Mouse (Mus musculus) T-cell, adult 2 months (primary cell): ENCODE measurements around the gene Map2k4.

ENCODE experiments used
- DNase-seq: peaks from one replicate; pipeline ENCODE4 v3.0.0; 2022; ENCODE audit warnings: low spot score

Map2k4 gene

DNA sequence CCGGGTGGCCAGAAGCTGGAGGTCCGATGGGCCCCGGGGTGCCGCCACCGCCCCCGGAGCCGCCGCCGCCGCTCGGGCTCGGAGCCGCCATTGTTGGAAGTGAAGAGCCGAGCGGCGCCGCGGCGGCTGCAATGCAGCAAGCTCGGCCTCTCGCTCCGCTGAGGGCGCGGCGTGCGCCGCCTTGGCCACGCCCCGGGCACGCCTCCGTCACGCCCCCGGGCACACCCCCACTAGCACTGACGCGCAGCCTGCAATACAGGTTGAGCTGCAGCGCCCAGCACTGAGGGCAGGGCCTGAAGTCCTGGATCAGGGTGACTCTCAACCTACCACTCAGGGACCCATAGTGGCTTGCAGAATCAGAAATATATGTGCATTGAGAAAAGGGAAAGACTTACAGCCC, at the start of gene Map2k4:
TSS of gene Map2k4 (minus strand) at position 144 of the 400 bp plus-strand sequence.
- DNase-seq, result peak; percentile 95

- DNase-seq, result no peak
These were observed 36.5 kb upstream of the Map2k4 start for GRCm38 (mm10) chr11:65824556-65824955.

DNA sequence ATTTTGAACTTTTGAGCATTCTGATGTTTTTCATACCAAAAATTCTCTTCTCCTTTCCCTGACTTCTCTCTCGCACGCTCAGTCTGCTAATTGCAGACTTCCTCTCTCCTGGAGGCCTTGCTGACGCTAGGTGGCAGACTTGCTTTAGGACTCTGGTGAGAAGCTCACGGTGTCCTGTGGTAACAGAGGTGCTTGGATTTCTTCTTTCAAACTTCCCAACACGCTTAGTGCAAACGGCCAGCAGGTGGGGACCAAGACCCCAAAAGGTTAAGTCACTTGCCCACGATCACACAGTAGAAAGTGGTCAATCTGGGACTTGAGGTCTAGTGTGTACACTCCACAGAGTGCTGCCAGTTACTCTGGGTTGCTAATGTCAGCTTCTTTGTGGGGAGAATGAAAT, 32.8 kb upstream of the Map2k4 start:
- peak; percentile 28 for DNase-seq

DNA sequence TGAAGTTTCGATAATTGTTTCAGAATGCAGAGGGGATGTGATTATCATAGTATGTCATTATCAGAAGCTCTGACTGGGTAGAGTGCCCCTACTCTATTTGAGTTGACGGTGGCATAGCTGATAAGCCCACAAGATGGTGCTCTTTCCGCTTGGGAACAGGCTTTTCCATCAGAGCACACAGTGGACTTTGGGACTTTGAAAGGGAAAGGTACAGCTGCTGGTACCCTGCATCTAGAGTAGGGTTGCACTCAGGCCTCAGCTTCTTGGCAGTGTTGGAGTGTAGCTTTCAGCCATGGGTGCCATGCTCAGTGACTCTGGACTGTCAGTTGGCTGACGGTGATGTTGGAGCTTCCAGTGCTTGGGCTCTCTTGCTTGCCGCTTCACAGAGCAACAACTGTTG, 32.2 kb upstream of the Map2k4 start:
- no peak for DNase-seq

DNA sequence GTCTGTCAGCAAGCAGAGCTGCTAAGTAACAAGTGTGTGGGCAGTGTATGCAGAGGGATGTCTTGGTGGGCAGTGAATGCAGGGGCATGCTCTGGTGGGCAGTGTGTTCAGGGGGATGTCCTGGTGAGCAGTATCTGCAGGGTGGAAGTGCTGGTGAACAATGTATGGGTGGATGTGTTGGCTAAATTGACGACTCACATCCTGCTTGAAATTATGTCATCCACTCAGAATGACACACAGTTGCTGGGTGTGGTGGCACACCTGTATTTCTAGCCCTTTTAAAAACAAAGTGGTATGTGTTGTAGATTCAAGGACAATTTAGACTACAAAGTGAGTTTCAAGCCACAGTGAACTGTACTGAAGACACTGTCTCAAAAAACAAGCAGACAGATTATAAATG, 30.1 kb upstream of the Map2k4 start:
- no peak for DNase-seq

DNA sequence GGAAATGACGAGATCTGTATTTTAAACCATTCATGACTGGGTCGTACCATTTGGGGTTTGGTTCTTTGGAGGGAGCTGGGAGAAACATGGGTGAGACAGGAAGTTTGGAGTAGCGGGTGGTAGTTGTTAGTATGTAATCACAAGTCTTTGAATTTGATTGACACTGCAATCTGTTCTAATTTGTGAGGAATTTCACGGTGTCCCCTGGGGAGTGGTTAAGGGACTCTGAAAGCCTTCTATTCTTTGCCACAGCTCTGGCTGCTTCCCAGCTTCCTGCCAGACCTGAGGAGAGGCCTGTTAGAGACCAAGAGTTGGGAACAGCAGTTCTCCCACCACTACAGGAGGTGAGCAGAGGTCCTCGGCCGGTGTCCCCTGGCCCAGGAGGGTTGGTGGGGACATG, 28.1 kb upstream of the Map2k4 start:
- no peak for DNase-seq

- DNase-seq, result no peak
These were observed 26.3 kb upstream of the Map2k4 start for GRCm38 (mm10) chr11:65814381-65814780.

DNA sequence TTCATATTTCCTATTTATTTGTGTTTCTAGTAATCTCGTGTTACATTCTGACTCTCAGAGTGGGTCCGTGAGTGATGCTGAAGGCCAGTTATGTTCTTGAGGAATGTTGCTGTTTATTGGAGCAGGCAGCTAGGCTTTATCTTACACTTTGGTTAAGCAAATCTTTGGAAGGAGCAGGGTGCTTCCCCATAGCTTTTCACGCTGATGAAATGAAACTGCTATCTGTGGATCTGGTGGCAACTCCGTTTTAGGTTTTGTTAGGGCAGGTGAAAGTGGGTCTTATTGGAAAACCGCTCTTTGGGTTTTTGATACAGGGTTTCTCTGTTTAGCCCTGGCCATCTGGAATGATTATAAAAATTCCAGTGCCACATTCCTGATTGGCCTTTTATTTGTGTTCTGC, 24.0 kb upstream of the Map2k4 start:
- DNase-seq, result no peak

DNA sequence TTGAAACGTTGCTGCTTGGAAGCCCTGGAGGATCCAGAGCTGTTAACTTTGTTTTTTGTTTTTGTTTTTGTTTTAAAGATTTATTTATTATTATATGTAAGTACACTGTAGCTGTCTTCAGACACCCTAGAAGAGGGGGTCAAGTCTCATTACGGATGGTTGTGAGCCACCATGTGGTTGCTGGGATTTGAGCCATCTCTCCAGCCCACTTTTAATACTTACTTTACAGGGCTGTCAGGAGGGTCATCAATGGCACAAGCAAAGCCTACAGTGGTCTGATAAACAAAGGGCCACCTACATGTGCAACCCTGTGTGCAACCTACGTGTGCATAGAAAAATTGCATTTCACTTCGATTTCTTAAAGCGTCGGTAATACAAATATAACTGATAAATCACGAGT, 19.5 kb upstream of the Map2k4 start:
- DNase-seq, result no peak

DNA sequence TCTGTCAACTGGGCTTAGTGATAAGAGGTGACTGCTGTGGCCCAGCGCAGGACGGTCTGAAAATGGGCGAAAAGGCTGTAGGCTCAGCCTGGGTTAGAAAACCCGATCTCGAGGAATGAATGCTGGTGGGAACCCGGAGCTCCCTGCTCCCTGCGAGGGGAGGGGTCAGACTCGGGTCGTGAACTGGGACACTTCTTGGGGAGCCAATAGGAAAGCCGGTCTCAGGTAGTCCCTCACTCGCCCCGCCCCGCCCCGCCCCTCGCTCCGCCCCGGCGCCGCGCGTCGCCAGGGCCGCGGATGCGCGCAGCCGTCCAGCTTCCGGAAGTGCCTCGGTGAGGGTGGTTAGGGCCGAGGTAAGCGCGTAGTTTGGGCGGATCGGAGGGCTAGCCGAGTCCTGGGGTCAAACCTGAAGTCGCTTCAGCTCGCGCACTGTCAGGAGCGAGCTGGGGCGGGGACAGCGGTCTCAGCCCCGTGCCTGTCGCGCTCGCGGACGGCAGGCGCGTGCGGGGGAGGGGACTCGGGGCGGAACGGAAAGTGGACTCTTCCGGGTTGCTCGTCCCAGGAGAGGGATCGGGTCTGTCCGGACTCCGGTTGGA, 18.9 kb upstream of the Map2k4 start, which contains the start of gene Zkscan6:
TSS of gene Zkscan6 (plus strand) at position 267 of the 596 bp plus-strand sequence.
- peak; percentile 82 for DNase-seq

DNA sequence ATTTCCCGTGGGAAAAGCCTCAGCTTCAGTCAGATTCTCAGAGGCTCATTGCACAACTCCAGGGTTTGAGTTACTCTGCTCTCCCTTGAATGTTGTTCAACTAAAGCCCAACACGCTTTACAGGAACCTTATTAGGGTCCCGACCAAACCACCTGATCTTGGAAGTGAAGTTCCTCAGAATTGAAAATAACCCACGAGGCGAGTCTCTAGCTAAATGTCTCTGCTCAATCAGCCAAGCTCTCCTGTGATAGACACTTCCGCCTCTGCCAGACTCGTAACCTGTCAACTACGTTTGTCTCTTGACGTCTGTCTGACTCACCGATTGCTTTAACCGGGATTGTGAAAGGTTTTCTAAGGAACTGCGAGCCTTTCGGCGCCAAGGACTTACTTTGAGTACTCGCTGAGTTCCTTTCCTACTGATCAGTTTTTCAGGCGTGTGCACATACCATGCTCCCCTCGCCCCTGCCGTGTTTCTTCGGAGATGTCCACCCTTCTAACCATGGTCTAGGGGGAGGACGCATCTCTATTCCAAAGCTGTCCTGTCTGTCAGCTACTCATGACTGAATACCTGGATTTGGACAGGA, 18.3 kb upstream of the Map2k4 start:
- peak; percentile 78 for DNase-seq

DNA sequence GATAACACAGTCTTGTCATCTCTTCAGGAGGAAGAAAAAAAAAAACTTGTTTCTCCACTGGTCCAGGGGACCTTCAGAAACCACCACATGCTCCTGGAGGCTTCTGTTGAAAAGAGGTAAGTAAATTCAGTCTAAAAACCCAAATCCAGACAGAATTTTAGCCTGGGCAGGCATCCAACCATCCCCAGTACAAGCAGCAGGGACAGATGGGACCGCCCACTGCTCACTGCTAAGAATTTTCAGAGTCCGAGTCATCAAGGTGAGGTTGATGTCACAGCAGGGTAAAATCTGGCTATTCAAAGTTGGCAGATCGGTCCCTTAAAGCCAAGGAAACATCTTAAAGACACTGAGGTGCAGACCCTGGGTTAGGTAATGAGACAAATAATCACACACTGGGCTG, 13.8 kb upstream of the Map2k4 start:
- no peak for DNase-seq

- DNase-seq, result no peak
These were observed 7.8 kb upstream of the Map2k4 start for GRCm38 (mm10) chr11:65795896-65796295.

GRCm38 (mm10) chr11:65794428-65795219, 6.5 kb upstream of the Map2k4 start:
- no peak for DNase-seq

- DNase-seq, result no peak
These were observed 511 bp downstream of the Map2k4 start for GRCm38 (mm10) chr11:65787421-65788151.

GRCm38 (mm10) chr11:65786160-65786559, 1.9 kb downstream of the Map2k4 start:
- no peak for DNase-seq

DNA sequence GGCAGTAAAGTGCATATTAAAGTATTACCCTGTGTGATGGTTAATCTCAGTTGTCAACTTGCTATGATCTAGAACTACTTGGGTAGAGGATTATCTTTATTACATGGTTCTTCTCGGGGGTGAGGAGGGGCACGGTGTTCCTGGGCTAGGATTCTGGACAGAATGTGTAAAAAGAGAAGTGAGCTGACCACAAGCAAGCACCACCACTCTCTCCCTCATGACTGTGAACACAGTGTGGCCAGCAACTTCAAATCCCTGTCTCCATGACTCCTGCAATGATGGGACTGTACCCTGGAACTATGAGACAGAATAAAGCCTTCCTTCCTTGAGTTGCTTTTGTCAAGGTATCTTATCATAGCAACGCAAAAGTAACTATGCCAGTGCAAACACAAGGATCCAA, 6.5 kb downstream of the Map2k4 start:
- DNase-seq, result no peak

- DNase-seq, result no peak
These were observed 8.5 kb downstream of the Map2k4 start for GRCm38 (mm10) chr11:65779578-65779977.

GRCm38 (mm10) chr11:65779066-65779465, 9.0 kb downstream of the Map2k4 start:
- DNase-seq, result no peak

DNA sequence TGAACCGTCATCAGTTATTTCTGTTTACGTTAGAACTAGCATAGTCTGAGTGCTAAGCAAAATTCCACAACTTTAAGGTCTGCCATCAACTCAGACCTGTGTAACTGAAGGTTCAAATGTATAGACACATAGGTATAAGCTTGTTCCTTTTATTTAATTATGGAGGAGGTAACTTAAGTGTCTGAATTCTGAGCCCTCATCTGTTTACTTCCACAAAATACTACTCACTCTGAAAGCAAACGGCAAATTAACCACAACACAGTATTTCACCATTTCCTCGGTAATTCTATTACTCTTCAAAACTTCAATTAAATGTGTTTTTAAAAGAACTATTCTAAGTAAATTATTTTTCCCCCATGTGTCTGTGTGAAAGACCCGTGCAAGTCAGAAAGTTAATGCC, 10.3 kb downstream of the Map2k4 start:
- no peak for DNase-seq

DNA sequence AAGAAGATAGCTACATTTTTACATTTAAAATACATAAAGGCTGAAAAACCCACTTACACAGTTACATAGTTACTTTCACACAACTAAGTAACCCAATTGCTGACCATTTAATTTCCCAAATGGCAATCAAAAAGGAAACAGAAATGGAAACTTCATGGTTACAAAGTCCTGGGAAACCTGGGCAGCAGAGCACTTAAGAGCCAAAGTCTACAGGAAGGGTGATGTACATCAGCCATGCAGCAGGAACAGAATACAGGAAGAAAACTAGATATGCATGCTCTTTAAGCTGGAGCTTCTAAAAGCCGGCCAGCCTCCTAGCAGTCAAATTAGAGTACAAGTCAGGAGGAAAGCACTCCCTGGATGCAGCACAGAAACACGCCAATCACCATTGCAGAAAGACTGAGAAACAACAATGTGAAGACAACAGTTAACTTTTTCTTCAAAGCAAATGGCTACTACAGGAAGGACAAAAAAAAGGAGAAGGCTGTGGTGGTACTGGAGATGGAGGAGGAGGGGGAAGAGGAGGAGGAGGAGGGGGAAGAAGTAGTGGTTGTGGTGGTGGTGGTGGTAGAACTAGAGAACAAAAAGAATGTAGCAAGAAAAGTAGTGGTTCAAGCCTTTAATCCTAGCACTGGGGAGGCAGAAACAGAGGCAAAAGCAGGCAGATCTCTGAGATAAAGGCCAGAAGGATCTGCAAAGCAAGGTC, 11.0 kb downstream of the Map2k4 start:
- peak; percentile 15 for DNase-seq
